Mouse (Mus musculus) neural tube, embryonic 10.5 days (tissue): ENCODE measurements at regions not wholly inside any gene's neighbourhood (a gene's known extent, or its start where the extent isn't known, plus 50 kb on each side); places are given as distances from the start of the nearest gene placed in this dataset.

Experiments used
- DNase-seq: peaks from one replicate; pipeline ENCODE4 v3.0.0-alpha.2; 2017; ENCODE audit warnings: low spot score; ENCODE audit errors: extremely low spot score

- no peak for DNase-seq
Observed at GRCm38 (mm10) chr3:136993473-136993872, 323.5 kb downstream of the Ppp3ca start.

- DNase-seq, result no peak
Observed at GRCm38 (mm10) chr3:136994361-136995083, 324.6 kb downstream of the Ppp3ca start.

DNA sequence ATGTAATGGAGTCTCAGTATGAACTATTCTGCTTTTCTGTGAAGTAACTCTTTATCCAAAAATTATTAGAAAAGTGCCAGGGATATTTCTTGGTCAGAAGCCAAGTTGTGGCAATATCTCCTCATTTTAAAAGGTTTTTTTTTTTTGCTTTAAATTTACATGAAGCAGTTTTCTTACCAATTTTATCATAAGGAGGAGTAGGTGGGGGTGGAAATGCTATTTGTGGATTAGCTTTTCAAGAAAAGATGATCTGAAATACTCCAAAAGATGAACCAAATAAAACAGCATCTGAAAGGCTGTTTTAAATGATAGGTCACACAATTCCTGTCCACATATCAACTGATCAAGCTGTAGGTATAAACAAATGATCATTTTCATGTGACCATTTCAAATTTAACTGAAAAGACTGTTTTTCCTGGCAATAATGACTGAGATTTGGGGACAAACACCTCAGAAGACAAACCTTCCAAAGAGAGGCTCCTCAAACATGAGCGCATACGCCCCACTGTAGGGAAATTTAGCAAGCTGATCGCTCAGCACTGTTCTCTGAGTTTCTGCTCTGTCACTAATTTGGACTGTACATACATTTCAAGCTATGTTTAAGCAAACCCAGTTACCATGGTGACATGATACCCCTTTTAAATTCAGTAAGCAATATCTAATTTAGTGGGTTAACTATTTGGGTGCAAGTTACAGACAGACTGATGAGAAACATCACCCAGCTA, 325.8 kb downstream of the Ppp3ca start:
- no peak for DNase-seq

GRCm38 (mm10) chr3:136996381-136996895, 326.5 kb downstream of the Ppp3ca start:
- no peak for DNase-seq

GRCm38 (mm10) chr3:137011551-137011950, 329.3 kb upstream of the Emcn start:
- DNase-seq, result no peak

GRCm38 (mm10) chr3:137014686-137015085, 326.2 kb upstream of the Emcn start:
- peak; percentile 18 for DNase-seq

DNA sequence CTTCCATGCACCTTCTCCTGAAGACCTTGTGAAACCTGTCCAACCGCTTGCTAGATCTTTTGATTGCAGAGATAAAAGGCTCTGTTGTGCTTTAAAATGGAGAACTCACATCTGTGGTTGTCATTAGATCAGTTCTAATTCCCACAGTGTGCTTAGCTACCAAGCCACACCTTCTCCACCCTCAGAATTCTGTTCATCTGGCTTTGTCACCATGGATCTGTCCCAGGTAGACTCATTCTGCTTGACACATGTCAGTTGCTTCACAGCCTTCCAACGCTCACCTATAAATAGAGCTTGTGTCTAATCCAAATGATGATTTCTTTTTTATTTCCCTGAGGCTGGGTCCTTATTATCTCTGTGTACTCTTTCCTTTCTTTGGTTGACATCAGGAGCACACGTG, 325.7 kb upstream of the Emcn start:
- DNase-seq, result no peak

DNA sequence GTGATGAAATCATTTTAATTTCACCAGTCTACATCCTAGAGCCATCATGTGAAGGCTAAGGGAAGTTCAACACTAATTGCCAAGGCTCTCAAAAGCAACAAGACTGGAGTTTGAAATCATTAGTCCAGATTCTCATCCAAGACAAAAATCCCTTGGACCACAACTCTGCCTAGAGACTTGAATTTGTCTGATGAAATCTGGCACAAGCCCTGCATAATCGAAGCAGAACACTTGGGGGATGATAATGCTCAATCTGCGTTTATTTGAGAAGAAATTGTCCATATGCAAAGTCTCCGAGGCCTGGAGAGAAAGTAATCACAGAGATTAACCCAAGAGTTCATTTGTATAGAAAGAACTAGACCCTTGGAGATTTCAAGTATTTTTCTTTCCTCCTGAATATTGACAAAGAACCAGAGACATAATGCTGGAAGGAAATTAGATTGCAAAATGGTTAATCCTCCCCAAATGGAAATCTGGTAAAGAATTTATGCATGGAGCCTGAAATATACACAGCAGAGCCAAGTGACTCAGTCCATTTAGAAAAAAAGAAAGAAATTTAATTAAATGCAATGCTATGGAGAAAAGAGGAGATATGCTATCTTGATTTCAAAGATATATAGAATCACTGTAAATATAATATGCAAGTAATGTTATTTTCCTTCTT, 320.8 kb upstream of the Emcn start:
- no peak for DNase-seq

DNA sequence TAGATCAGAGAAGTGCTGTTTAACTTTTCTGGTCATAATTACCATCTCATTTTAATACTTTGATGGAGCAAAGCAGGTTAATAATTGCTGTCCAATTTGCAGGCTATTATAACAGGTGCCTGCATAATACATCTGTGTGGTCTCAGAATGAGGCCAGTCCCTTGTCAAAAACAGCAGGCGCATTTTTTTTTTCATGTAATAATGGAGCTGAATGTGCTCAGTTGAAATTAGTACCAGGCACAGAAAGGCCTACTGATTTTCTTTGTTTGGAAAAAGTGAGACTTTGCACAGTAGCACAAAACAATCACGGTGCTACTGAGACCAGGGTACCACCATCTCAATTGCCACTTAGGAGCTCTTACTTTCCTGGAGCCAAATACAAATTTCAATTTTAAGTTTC, 311.3 kb upstream of the Emcn start:
- no peak for DNase-seq

DNA sequence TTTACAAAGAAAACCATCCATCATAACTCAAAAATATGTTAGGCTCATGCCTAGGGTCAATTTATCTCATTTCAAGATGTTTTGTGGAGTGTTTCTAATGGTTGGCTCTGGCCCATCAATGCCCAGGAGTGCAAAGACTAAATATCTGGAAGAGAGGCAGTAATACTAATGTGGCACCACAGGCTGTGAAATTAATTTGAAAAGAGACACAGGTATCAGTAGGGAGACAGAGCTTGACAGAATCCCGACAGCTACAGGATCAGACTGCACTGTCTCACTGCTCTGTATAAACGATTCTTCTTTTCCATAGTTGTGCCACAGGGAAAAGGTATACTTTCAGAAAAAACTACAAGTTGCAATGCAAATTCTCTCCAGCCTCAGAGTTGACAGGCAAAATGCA, 308.1 kb upstream of the Emcn start:
- no peak for DNase-seq

GRCm38 (mm10) chr3:137039638-137040037, 301.2 kb upstream of the Emcn start:
- DNase-seq, result no peak

GRCm38 (mm10) chr3:137056544-137057224, 284.2 kb upstream of the Emcn start:
- DNase-seq, result no peak

DNA sequence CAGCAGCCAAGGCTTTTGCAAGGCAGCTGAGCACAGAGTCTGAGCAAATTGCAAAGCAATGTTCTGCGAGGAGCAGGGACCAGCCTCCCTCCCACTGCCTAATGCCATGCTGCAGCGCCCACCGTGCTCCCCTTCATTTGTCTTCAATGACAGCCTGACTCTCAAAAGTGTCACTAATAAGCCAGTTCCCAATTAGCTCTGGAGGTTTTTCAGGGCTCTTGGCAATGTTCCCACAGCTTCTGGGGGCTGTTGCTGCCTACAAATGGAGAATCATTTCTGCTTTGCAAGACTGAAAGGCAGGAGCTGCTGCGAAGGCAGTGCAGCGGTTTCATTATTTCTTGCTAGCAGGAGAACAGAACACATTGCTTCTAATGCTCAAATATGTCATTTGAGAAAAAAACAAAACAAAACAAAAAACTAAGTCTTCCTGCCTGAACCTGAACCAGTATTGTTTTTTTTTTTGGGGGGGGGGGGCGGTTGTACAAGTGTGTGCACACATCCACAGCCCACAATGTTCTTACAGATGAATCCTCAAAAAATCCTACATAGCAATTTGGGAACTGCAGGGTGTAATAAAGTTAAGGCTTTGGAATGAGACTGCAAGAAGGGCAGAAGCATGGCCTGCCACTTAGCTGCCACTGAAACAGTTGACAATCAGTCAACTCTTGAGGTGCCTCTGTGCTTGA, 283.5 kb upstream of the Emcn start:
- DNase-seq, result no peak

DNA sequence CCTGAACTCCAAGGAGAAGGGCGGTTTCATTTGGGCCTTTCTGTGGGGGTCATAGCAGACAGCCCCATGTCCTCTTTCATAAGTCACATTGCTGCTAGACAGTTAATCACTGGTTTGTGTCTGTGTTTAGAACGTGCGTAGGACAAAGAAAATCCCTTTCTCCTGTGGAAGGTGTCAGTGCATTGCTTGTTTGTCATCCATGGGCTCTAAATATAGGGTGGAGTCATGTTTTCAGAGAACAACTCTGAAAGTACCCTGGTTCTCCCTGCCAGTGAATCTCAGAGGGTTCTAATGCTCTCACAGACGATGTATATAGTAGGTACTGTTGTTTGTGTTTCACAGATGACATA, 283.0 kb upstream of the Emcn start:
- no peak for DNase-seq

DNA sequence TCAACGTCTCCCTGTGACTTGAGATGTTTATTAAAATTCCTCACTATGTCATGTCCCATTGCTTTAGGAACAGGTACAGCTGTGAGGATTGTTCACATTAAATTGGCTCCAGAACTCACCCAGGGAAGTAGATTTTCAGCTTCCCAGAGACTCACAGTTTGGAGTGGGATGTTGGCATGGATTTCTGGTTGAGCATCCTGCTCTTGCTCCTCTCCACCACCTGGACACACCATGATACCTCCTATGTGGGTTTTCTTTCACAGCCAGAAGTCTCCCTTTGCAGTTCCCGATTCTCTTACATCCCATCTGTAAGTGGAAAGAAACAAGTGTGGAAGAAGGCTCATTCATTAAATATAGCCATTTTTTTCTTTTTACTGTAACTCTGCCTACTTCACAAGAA, 278.8 kb upstream of the Emcn start:
- DNase-seq, result no peak

- no peak for DNase-seq
Observed at GRCm38 (mm10) chr3:137067336-137067735, 273.5 kb upstream of the Emcn start.

GRCm38 (mm10) chr3:137069334-137069733, 271.5 kb upstream of the Emcn start:
- no peak for DNase-seq

- DNase-seq, result no peak
Observed at GRCm38 (mm10) chr3:137077718-137078599, 262.9 kb upstream of the Emcn start.

DNA sequence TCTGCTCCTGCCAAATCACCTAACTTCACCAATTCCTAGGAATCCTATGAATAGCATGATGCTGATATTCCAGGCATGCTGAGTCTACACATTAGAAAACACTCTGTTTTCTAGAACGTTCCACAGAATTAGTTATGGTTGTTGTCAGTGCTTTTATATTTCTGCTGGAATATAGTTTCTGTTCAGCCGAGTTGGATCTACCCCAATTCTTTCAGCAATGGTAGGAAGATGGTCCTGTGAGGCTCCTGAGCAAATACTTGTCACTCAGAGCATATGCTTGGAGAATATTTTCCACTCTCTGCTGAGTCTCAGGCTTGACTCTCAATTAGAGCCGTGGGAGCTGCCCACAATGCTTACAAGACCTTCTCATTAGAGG, 262.3 kb upstream of the Emcn start:
- no peak for DNase-seq

DNA sequence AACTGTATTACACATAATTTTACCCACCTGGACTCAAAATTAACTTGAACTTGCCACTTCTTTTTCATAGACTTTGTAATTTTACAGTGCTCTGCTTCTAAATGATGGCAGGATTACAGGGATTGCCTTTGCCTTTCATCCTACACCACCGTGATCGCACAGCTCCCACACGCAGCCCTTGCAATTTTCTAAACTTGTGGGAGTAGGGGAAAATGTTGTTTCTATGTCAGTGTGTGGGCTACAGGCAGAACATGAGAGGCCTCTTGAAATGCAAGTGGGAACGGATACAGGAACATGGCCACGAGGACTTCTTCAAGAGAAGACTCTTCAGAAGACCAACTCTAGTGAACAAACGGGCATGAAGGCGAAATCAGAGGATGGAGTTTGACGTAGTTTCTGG, 254.0 kb upstream of the Emcn start:
- DNase-seq, result no peak
